Mouse (Mus musculus): ENCODE measurements around the gene Ankrd6.

Gene Ankrd6

GRCm38 (mm10) chr4:32951035-32951940 lies 647 bp upstream of the Ankrd6 start:
- DNase-seq (ENCODE audit: low spot score in 2 of 2), result no peak

GRCm38 (mm10) chr4:32948696-32949095 lies 1.9 kb downstream of the Ankrd6 start:
- no peak for DNase-seq (ENCODE audit: low spot score in 2 of 2)

GRCm38 (mm10) chr4:32947631-32948030 lies 3.0 kb downstream of the Ankrd6 start:
- DNase-seq (ENCODE audit: low spot score in 2 of 2), result no peak

DNA sequence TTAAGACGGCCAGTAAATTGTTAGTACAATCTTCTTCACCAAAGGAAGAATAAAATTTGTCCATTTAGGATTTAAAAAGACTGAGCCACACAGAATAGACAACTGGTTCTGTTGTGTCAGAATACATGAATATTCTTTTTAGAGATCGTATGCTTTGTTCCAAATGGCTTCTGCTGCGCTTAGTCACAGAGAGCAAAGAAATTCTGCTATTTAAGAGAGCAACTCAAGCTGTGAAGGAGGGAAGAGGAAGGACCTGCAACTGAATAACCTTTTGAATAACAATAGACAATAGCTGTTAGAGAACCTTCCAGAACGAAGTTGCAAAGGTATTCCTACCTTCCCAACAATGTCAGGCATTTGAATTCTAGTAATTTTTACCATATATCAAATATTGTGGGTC lies 9.7 kb downstream of the Ankrd6 start:
- no peak for DNase-seq (ENCODE audit: low spot score in 2 of 2)

DNA sequence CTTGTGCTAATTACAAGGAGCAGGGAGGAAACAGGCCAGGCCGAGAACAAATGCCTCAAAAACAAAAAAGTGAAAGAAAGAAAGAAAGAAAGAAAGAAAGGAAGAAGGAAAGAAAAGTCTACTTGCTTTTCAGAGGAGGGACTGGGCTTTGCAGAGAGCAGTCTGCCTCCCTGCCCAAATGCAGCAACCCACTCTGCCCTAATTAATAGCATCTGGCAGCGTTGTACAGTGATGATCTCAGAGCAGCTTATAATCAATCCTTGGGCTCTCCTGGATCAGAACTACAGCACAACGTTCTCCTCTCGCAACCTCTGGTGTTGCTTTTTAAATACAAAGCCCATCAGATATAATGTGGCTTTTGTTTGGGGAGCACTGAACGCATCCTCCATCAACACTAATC lies 10.7 kb downstream of the Ankrd6 start:
- DNase-seq (ENCODE audit: low spot score in 2 of 2), result no peak

DNA sequence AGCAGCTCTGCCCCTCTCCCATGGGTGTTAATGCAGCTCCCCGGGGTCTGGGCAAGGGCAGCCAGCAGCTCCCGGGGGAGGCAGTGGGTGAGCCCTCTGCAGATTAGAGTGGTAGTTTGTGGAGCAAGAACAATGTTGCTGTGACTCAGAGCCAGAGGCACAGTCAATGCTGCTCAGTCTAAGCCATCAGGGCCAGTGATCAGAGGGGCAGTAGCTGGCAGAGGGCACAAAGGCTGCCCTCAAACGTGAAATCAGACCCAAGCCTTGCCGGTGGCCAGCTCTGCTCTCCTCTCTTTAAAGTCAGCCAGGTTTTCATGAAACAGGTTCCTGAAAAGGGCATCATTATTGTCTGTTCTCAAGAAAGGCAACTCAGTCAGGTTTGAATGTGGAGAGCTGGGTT lies 11.1 kb downstream of the Ankrd6 start:
- DNase-seq (ENCODE audit: low spot score in 2 of 2), result no peak

GRCm38 (mm10) chr4:32936762-32937341 lies 13.8 kb downstream of the Ankrd6 start:
- DNase-seq (ENCODE audit: low spot score in 2 of 2), result no peak

GRCm38 (mm10) chr4:32932056-32932455 lies 18.6 kb downstream of the Ankrd6 start:
- DNase-seq (ENCODE audit: low spot score in 2 of 2), result no peak

- no peak for DNase-seq (ENCODE audit: low spot score in 2 of 2)
These were observed 20.9 kb downstream of the Ankrd6 start for GRCm38 (mm10) chr4:32929750-32930149.

- no peak for DNase-seq (ENCODE audit: low spot score in 2 of 2)
These were observed 21.8 kb downstream of the Ankrd6 start for GRCm38 (mm10) chr4:32928692-32929448.

- DNase-seq (ENCODE audit: low spot score in 2 of 2), result no peak
These were observed 26.7 kb downstream of the Ankrd6 start for GRCm38 (mm10) chr4:32923891-32924294.

DNA sequence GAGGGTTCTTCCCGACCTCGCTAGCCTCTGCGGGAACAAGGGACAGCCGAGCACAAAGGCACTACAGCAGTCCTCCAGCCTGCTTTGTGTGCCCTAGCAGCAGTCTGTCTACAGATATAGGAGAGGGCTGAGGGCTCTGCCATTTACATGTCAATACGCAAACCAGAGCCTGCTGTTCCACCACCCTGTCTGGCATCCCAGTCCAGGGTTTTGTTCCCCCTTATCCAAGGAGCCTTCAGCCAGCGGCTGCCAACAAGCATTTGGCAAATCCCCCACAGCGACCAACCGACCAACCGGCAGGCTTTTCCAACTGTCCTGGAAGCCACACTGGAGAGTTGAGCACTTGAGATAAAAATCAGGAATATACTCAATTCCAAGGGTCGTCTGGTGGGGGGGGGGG lies 27.2 kb downstream of the Ankrd6 start:
- no peak for DNase-seq (ENCODE audit: low spot score in 2 of 2)

DNA sequence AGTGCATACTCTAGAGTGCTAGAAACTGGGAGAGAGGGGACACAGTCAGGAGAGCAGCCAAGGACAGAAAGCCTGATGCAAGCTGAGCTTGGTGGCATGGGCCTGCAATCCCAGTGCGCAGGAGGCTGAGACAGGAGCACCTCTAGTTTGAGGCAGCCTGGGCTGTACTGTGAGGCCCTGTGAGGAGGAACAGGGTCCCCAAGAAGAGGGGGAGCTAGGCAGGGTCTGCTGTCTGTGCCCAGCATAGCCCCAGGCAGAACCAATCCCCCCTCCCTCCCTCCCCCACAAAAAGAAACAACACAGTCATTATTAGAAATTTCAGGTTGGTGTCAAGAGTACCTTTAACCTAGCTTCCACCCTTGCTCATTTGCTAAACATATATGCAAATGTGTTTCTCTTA lies 27.8 kb downstream of the Ankrd6 start:
- DNase-seq (ENCODE audit: low spot score in 2 of 2), result no peak

- no peak for DNase-seq (ENCODE audit: low spot score in 2 of 2)
These were observed 29.8 kb downstream of the Ankrd6 start for GRCm38 (mm10) chr4:32920863-32921262.

GRCm38 (mm10) chr4:32918571-32918970 lies 32.1 kb downstream of the Ankrd6 start:
- DNase-seq (ENCODE audit: low spot score in 2 of 2), result no peak

- DNase-seq (ENCODE audit: low spot score in 2 of 2), result peak in 1 of 2 experiments; percentile 54
These were observed 33.8 kb downstream of the Ankrd6 start for GRCm38 (mm10) chr4:32916689-32917385.

GRCm38 (mm10) chr4:32915928-32916327 lies 34.7 kb downstream of the Ankrd6 start:
- no peak for DNase-seq (ENCODE audit: low spot score in 2 of 2)

DNA sequence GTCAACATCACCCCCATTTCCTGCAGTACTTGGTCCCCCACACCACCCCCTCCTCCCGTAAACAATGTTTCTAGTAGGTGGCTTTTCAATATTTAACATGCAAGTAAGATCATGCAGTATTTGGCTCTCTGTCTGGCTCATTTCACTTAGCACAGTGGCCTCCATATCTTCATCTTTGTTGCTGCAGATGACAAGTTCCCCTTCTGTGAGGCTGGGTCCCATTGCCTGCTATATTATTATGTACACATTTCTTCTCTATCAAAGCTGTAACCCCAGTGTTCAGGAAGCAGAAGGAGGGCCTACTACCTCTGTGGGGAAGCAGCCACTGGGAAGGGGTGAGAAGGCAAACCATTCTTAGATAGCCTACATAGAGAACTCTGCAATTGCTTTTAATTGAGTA lies 40.6 kb downstream of the Ankrd6 start:
- DNase-seq (ENCODE audit: low spot score in 2 of 2), result no peak

DNA sequence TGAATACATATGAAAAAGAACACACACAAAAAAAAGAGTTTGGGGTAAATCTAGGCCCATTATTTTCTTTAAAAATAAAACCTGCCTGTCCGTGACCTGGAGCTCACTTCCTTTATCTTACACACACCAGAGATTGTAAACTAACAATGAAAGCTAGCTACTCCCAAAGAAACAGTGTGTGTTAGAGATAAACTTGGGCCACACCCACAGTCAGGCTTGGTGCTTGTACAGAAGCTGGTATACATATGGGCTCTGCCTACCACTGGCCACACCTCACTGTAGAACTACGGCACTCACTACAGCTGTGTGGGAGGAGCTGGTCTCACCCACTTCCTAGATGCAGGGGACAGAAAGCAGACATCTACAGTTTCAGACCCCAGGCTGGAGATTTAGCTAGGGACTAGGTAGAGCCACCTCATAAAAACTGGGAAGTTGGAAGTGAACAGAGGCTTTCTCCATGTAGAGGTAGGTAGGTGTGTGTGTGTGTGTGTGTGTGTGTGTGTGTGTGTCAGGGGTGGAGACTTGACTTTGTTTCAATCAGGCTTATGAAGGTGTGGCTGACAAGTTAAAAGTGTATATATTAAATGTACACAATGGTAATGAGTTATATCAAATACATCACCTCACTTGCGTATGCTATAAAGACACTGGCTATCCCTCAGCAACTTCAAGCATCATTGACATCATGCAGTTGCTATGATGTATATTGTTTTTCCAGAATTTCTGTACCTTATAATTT lies 41.2 kb downstream of the Ankrd6 start:
- DNase-seq (ENCODE audit: low spot score in 2 of 2), result peak; percentile 70 to 73

DNA sequence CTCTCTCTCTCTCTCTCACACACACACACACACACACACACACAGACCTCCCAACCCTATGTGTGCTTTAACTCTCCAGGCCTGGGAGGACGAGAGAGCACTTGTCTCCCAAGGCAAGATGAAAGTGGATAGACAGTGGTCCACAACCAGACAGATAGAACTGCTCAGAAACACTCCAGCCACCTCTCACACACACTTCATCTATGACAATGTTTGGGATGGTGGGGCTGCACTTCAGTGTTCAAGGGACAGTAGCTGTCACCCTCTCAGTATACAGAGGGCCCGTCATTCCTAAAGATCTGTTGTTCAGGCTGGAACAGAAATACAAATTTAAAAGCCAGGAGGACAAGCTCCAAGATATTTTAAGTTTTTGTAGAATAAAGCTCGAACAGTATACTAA lies 43.0 kb downstream of the Ankrd6 start:
- DNase-seq (ENCODE audit: low spot score in 2 of 2), result no peak

- peak in 1 of 2 experiments; percentile 20 for DNase-seq (ENCODE audit: low spot score in 2 of 2)
These were observed 44.0 kb downstream of the Ankrd6 start for GRCm38 (mm10) chr4:32906627-32907026.

All from spleen, postnatal 4 days (tissue).